In the genomic region with DNA sequence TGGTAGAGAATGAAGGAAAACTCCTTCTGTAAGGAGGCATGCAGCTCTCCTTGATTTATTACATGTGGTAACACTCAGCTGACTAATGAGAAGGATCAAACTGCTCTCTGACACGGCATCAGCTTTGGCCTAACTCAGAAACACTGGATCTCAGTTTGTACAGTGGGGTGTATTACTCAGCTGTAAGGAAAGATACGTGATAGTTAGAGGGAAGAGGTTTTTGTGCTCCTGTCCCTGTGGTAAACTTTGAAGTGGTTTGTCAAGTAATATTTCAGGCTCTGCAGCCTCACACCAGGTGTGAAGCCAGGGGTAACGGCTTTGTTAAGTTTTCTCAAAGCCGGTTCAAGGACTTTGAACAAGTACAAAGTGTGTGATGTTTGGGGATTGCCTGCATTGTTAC, we compare ENCODE assay signal across 24 mouse cellular contexts.
DNase-seq lines count a peak whose midpoint lies in the region; ATAC-seq and TF ChIP-seq lines count a peak whose summit lies in the region.
"Had no signal": no experiment of that assay in that cellular context is flagged by ENCODE, and none has a peak within 500 bp of the region (broad histone marks: within the 10 kb centered on the region; RNA-seq: fewer than 3 reads in every experiment).

No protein-coding gene starts in this region.

- no peak overlapping the region for H3K4me3 ChIP-seq in heart, adult 2 months
- H3K4me3 ChIP-seq in thymus, adult 2 months (ENCODE audit: control insufficient read depth, insufficient read depth, low read length), result no peak overlapping the region
- no peak overlapping the region for H3K4me3 ChIP-seq in lung, adult 2 months (replicated peaks; ENCODE audit: extremely low read depth, low read depth, low read length)
- no peak overlapping the region for H3K4me3 ChIP-seq in midbrain, embryonic 11.5 days (ENCODE audit: low read depth, low read length)
- H3K4me3 ChIP-seq: heart, embryonic 15.5 days; hindbrain, embryonic 10.5 days; megakaryocyte, embryonic 14.5 days; midbrain, embryonic 15.5 days; myocyte; stomach, embryonic 15.5 days had no signal

- peak; percentile 29 to 62; a peak in 1 of 4 replicates for ATAC-seq in hematopoietic stem cell, adult 5-6 weeks (replicated peaks in 1 of 2; ENCODE audit: insufficient read depth in 1 of 2, low FRiP score in 2 of 2, low TSS enrichment in 1 of 2, low read depth in 1 of 2, poor library complexity in 2 of 2, severe bottlenecking in 2 of 2)
- ATAC-seq in midbrain, embryonic 11.5 days (ENCODE audit: low FRiP score), result no peak
- ATAC-seq: hindbrain, postnatal 0 days; midbrain, embryonic 15.5 days had no signal

- H3K4me1 ChIP-seq in heart, adult 2 months (ENCODE audit: control insufficient read depth, insufficient read depth, low read length), result no peaks in the 10 kb centered on the region
- H3K4me1 ChIP-seq in thymus, adult 2 months (replicated peaks; ENCODE audit: control insufficient read depth, insufficient read depth, low read length), result peaks cover 33% of the 10 kb centered on the region
- H3K4me1 ChIP-seq in lung, adult 2 months (ENCODE audit: control insufficient read depth, insufficient read depth, low read length), result no peaks in the 10 kb centered on the region
- H3K4me1 ChIP-seq in midbrain, embryonic 11.5 days (ENCODE audit: control insufficient read depth, insufficient read depth, low read length), result peaks cover 10% of the 10 kb centered on the region
- H3K4me1 ChIP-seq: stomach, embryonic 15.5 days had no signal

- no peaks in the 10 kb centered on the region for H3K9me3 ChIP-seq in midbrain, embryonic 11.5 days (ENCODE audit: control insufficient read depth, low read length)
- H3K9me3 ChIP-seq: heart, embryonic 15.5 days; hindbrain, embryonic 10.5 days; midbrain, embryonic 15.5 days; stomach, embryonic 15.5 days had no signal

- TF ChIP-seq POLR2A in heart, adult 2 months (IDR thresholded peaks at IDR 0.05; ENCODE audit: insufficient read depth, low read depth, low read length), result no peak
- TF ChIP-seq POLR2A in thymus, adult 2 months (IDR thresholded peaks at IDR 0.05; ENCODE audit: control insufficient read depth, extremely low read depth, insufficient read depth, low read length, poor library complexity), result no peak
- no peak for TF ChIP-seq POLR2A in lung, adult 2 months (IDR thresholded peaks at IDR 0.05; ENCODE audit: borderline replicate concordance, extremely low read depth, low read depth, low read length)

- H3K9ac ChIP-seq in heart, adult 2 months (ENCODE audit: low read depth, low read length), result no peak overlapping the region
- H3K9ac ChIP-seq in midbrain, embryonic 11.5 days (ENCODE audit: low read length), result no peak overlapping the region
- H3K9ac ChIP-seq: heart, embryonic 15.5 days; midbrain, embryonic 15.5 days; stomach, embryonic 15.5 days had no signal

- 89% methylated on average over 4 of the region's 4 CpGs for WGBS in heart, adult 2 months
- 4% methylated on average over 4 of the region's 4 CpGs for WGBS in thymus, adult 2 months
- WGBS in lung, adult 2 months, result 63% methylated on average over 4 of the region's 4 CpGs
- WGBS in midbrain, embryonic 11.5 days, result 83% methylated on average over 4 of the region's 4 CpGs

- no peak for TF ChIP-seq EP300 in heart, adult 2 months (IDR thresholded peaks at IDR 0.05; ENCODE audit: insufficient read depth, low read depth, low read length)

- H3K36me3 ChIP-seq in heart, adult 2 months (ENCODE audit: control insufficient read depth, insufficient read depth, low read length), result no peaks in the 10 kb centered on the region
- H3K36me3 ChIP-seq in thymus, adult 2 months (ENCODE audit: control insufficient read depth, insufficient read depth, low read length), result no peaks in the 10 kb centered on the region
- no peaks in the 10 kb centered on the region for H3K36me3 ChIP-seq in midbrain, embryonic 11.5 days (ENCODE audit: control insufficient read depth, insufficient read depth, low read length)
- H3K36me3 ChIP-seq: heart, embryonic 15.5 days; hindbrain, embryonic 10.5 days; midbrain, embryonic 15.5 days; stomach, embryonic 15.5 days had no signal

- H3K27me3 ChIP-seq in heart, adult 2 months (ENCODE audit: control insufficient read depth, insufficient read depth, low read length), result no peaks in the 10 kb centered on the region
- H3K27me3 ChIP-seq in thymus, adult 2 months (ENCODE audit: control insufficient read depth, insufficient read depth, low read length), result no peaks in the 10 kb centered on the region
- H3K27me3 ChIP-seq in midbrain, embryonic 11.5 days (ENCODE audit: control insufficient read depth, insufficient read depth, low read length), result no peaks in the 10 kb centered on the region
- H3K27me3 ChIP-seq: heart, embryonic 15.5 days; megakaryocyte, embryonic 14.5 days; midbrain, embryonic 15.5 days; stomach, embryonic 15.5 days had no signal

- DNase-seq in heart, adult 11 months, result peak; percentile 37
- DNase-seq in heart, adult 2 months, result no peak
- peak; percentile 25 for DNase-seq in CD4-positive, CD25-positive, alpha-beta regulatory T cell, adult 2 months (ENCODE audit: low read depth, low spot score)
- peak; percentile 66 for DNase-seq in thymus, adult 2 months
- no peak for DNase-seq in left cerebral cortex, postnatal 14 days (ENCODE audit: low spot score in 2 of 2)
- no peak for DNase-seq in lung, adult 2 months
- DNase-seq in midbrain, embryonic 11.5 days (ENCODE audit: low spot score, missing footprints), result no peak
- DNase-seq: adrenal gland, adult 8-10 months; cerebellum, adult 8-10 months; gastrocnemius, postnatal 10 days; heart, adult 18-20 months; kidney, adult 9 months; left cerebral cortex, postnatal 4 days; liver; lung, postnatal 14 days; right cerebral cortex, postnatal 25 days had no signal

- H3K79me2 ChIP-seq in heart, adult 2 months (replicated peaks; ENCODE audit: control insufficient read depth, insufficient read depth, low read length), result no peaks in the 10 kb centered on the region

- no peak overlapping the region for H3K4me2 ChIP-seq in midbrain, embryonic 11.5 days
- H3K4me2 ChIP-seq: heart, embryonic 15.5 days; midbrain, embryonic 15.5 days; stomach, embryonic 15.5 days had no signal

- no peak overlapping the region for H3K27ac ChIP-seq in heart, adult 2 months
- no peak overlapping the region; the same call in 1 of the 2 replicates for H3K27ac ChIP-seq in thymus, adult 2 months (ENCODE audit: control insufficient read depth, insufficient read depth, low read length)
- H3K27ac ChIP-seq in midbrain, embryonic 11.5 days (ENCODE audit: low read depth, low read length), result no peak overlapping the region
- H3K27ac ChIP-seq: heart, embryonic 15.5 days; hindbrain, embryonic 10.5 days; hindbrain, postnatal 0 days; midbrain, embryonic 15.5 days; stomach, embryonic 15.5 days had no signal

- intact Hi-C loops in heart, adult 2 months (cut with DNase I), result no loop called here
- intact Hi-C loops in left cerebral cortex, postnatal 14 days (cut with DNase I), result no loop called here

- no peak for TF ChIP-seq CTCF in heart, adult 2 months (IDR thresholded peaks at IDR 0.05)
- no peak for TF ChIP-seq CTCF in thymus, adult 2 months (IDR thresholded peaks at IDR 0.05; ENCODE audit: borderline replicate concordance, control insufficient read depth, extremely low read depth, insufficient read depth, low read length, poor library complexity)
- no peak for TF ChIP-seq CTCF in lung, adult 2 months (IDR thresholded peaks at IDR 0.05; ENCODE audit: insufficient read depth, low read length)

Comparison
In these comparisons a context has a peak if more than half of its experiments do, and no peak if none do; other contexts are left out.
1. DNase-seq: peak in heart, adult 11 months (single experiment), CD4-positive, CD25-positive, alpha-beta regulatory T cell, adult 2 months (single experiment) and thymus, adult 2 months (single experiment); none in heart, adult 2 months (0 of 2), left cerebral cortex, postnatal 14 days (0 of 2), lung, adult 2 months (single experiment) and midbrain, embryonic 11.5 days (single experiment).